19 mouse cellular contexts compared by ENCODE assay signal in the genomic region with DNA sequence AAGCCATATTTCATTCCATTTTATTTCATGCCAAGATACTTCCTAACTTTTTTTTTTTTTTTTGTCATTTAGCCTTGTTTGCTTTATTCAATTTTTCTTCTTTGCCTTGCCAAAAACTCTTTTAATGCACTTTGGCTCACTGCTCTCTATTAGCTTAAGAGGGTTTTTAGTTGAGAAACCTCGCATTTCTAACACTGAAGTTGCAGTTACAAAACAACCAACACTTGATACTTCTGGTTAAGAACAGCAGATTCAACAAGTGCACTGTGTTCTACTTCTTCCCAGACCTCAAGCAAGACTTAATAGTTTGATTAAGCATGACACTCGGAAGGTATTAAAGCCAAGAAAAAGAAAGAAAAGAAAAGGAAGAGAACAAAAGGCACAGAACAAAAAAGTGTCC. TPM values are rescaled to one million over a fixed set of nuclear protein-coding genes. Genes with fewer than 3 reads are reported as not detected.
DNase-seq lines count a peak whose midpoint lies in the region; ATAC-seq and TF ChIP-seq lines count a peak whose summit lies in the region.
"Had no signal": no experiment of that assay in that cellular context is flagged by ENCODE, and none has a peak within 500 bp of the region (broad histone marks: within the 10 kb centered on the region; RNA-seq: fewer than 3 reads in every experiment).

No protein-coding gene starts in this region.

- H3K4me3 ChIP-seq in lung, postnatal 0 days (ENCODE audit: low read depth, low read length), result no peak overlapping the region

- no peaks in the 10 kb centered on the region; the same call in 1 of the 2 replicates for H3K4me1 ChIP-seq in lung, postnatal 0 days (ENCODE audit: insufficient read depth, low read depth, low read length)

- peak; percentile 46; the same call in 1 of the 2 replicates for TF ChIP-seq EP300 in lung, postnatal 0 days (IDR thresholded peaks at IDR 0.05)

- H3K27ac ChIP-seq in lung, postnatal 0 days (ENCODE audit: low read length), result no peak overlapping the region

- H3K36me3 ChIP-seq in lung, postnatal 0 days (ENCODE audit: insufficient read depth, low read length), result no peaks in the 10 kb centered on the region
- H3K36me3 ChIP-seq: G1E had no signal

- no peak overlapping the region for H3K9ac ChIP-seq in lung, postnatal 0 days (replicated peaks; ENCODE audit: low read depth)

- no peaks in the 10 kb centered on the region for H3K9me3 ChIP-seq in lung, postnatal 0 days (ENCODE audit: low read length)

- H3K27me3 ChIP-seq in lung, postnatal 0 days (replicated peaks; ENCODE audit: insufficient read depth, low read length), result no peaks in the 10 kb centered on the region
- H3K27me3 ChIP-seq: Patski had no signal

- WGBS in lung, postnatal 0 days, result 55% methylated on average over 2 of the region's 2 CpGs

- no peak overlapping the region for H3K4me2 ChIP-seq in lung, postnatal 0 days (replicated peaks; ENCODE audit: low read depth, low read length)

- DNase-seq in lung, postnatal 0 days (ENCODE audit: low spot score), result peak; percentile 79
- DNase-seq in lung, postnatal 10 days, result no peak
- DNase-seq in adipocyte (ENCODE audit: low spot score), result peak; percentile 73
- DNase-seq in layer of hippocampus, postnatal 36 days, result no peak
- DNase-seq: adrenal gland, adult 2 months; adrenal gland, adult 8-10 months; adrenal gland, postnatal 10 days; adrenal gland, postnatal 14 days; adrenal gland, postnatal 25 days; adrenal gland, postnatal 36 days; B cell, adult 2 months; cerebellum, adult 11 months; cerebellum, adult 11-12 months; cerebellum, adult 18-20 months; cerebellum, adult 2 months had no signal

- ATAC-seq in lung, postnatal 0 days, result 0 out of 2 replicates have a peak, but pooled peaks have one; percentile 56
- ATAC-seq: activated CD4-positive, CD25-positive, alpha-beta regulatory T cell, adult 4 months; CD4-positive, CD25-positive, alpha-beta regulatory T cell, adult 4 months; Patski had no signal

- TF ChIP-seq CTCF in lung, postnatal 0 days (IDR thresholded peaks at IDR 0.05), result no peak

RNA-seq across cellular contexts. Expression of a gene that starts 52.2 kb away (rescaled TPM):
- 87.9 and 88.7 TPM in 2 replicates for polyA plus RNA-seq in lung, postnatal 0 days (2015; fragmentation: Nextera tagmentation; extraction: Ambion mirVana)
- total RNA-seq in layer of hippocampus, postnatal 36 days (2021), result 10 to 100 TPM; 79.1 to 83.4 TPM

Comparison
In these comparisons a context has a peak if more than half of its experiments do, and no peak if none do; other contexts are left out.
1. DNase-seq: peak in lung, postnatal 0 days (single experiment) and adipocyte (single experiment); none in lung, postnatal 10 days (single experiment) and layer of hippocampus, postnatal 36 days (0 of 2).